Mouse (Mus musculus) midbrain, embryonic 14.5 days (tissue): ENCODE measurements around the gene Tmem35b. TPM values are rescaled to one million over a fixed set of nuclear protein-coding genes. Genes with fewer than 3 reads are reported as not detected.

ENCODE experiments used
- ATAC-seq: fragments of 200-750 bp; cut with Nextera tagmentation; 2 replicates; pipeline ENCODE4 v1.8.0; 2017; ENCODE audit warnings: moderate number of reproducible peaks, moderate library complexity; ENCODE audit not compliant: low FRiP score, low TSS enrichment
- DNase-seq: peaks from one replicate; pipeline ENCODE4 v3.0.0-alpha.2; 2015
- H3K27ac ChIP-seq: fragments of 300-500 bp; sonication (generic); replicated peaks from 2 replicates; pipeline ENCODE4 v1.5.1; 2014; ENCODE audit warnings: mild to moderate bottlenecking, low read depth, low read length, moderate library complexity
- H3K27me3 ChIP-seq: fragments of 300-500 bp; sonication (generic); 2 replicates; pipeline ENCODE4 v1.6.1; 2014; ENCODE audit warnings: low read length, control low read depth, mixed read lengths; ENCODE audit not compliant: control insufficient read depth, insufficient read depth
- H3K36me3 ChIP-seq: fragments of 300-500 bp; sonication (generic); 2 replicates; pipeline ENCODE4 v1.6.1; 2014; ENCODE audit warnings: low read length, control low read depth; ENCODE audit not compliant: control insufficient read depth, insufficient read depth
- H3K4me1 ChIP-seq: fragments of 300-500 bp; sonication (generic); 2 replicates; pipeline ENCODE4 v1.6.1; 2014; ENCODE audit warnings: mild to moderate bottlenecking, antibody characterized with exemption, low read length, control low read depth; ENCODE audit not compliant: control insufficient read depth, insufficient read depth
- H3K4me2 ChIP-seq: fragments of 300-500 bp; sonication (generic); 2 replicates; pipeline ENCODE4 v1.6.1; 2014; ENCODE audit warnings: mild to moderate bottlenecking, low read length, moderate library complexity
- H3K4me3 ChIP-seq: fragments of 300-500 bp; sonication (generic); replicated peaks from 2 replicates; pipeline ENCODE4 v1.5.1; 2014; ENCODE audit warnings: low read depth, low read length
- H3K9ac ChIP-seq: fragments of 300-500 bp; sonication (generic); replicated peaks from 2 replicates; pipeline ENCODE4 v1.6.1; 2014; ENCODE audit warnings: mild to moderate bottlenecking, low read length, moderate library complexity
- H3K9me3 ChIP-seq: fragments of 300-500 bp; sonication (generic); 2 replicates; pipeline ENCODE4 v1.6.1; 2016; ENCODE audit warnings: low read length, control low read depth, mixed read lengths; ENCODE audit not compliant: control insufficient read depth
- WGBS: fragments of 180-500 bp; shearing (Covaris S2); extraction: QIAGEN DNeasy Blood & Tissue Kit; methylation state at CpG from one replicate; pipeline ENCODE4 v1.1.7; 2014; 5-methylcytosine and 5-hydroxymethylcytosine counted together
- polyA plus RNA-seq: library from polyadenylated mRNA; unstranded; fragments of >200 nt; fragmentation: Nextera tagmentation; extraction: Ambion mirVana; gene quantifications from 2 replicates; pipeline ENCODE4 v1.2.1, GENCODE M21; 2014

Tmem35b gene
- polyA plus RNA-seq, 1 experiment from 2014 or later, result 15.7 TPM

GRCm38 (mm10) chr4:127178671-127179070 lies 55.2 kb downstream of the Tmem35b start:
- Histone ChIP-seq H3K9ac (no peak overlapping the region), H3K4me2 (no peak overlapping the region), H3K27ac (no peak overlapping the region), H3K27me3 (no peaks in the 10 kb centered on the region), H3K9me3 (no peaks in the 10 kb centered on the region), H3K4me1 (peaks cover 12% of the 10 kb centered on the region), H3K36me3 (no peaks in the 10 kb centered on the region), H3K4me3 (no peak overlapping the region)
- no peak for DNase-seq
- 50% methylated on average over 9 of the region's 9 CpGs for WGBS
- ATAC-seq, result no peak

Other genes starting within 250 kb of the Tmem35b start
- gene Zmym4, start 155.6 kb upstream of the Tmem35b start, polyA plus RNA-seq, result 33.7 and 37.7 TPM in 2 replicates
- 119 and 131 TPM in 2 replicates for gene Sfpq, start 102.4 kb upstream of the Tmem35b start, polyA plus RNA-seq
- gene Zmym1, start 62.5 kb upstream of the Tmem35b start, polyA plus RNA-seq, result 20.1 and 38.2 TPM in 2 replicates
- 33.4 and 42.8 TPM in 2 replicates for gene Zmym6, start 46.3 kb upstream of the Tmem35b start, polyA plus RNA-seq
- 22.3 and 25.5 TPM in 2 replicates for gene Dlgap3, start 45.5 kb downstream of the Tmem35b start, polyA plus RNA-seq
- gene Smim12, start 120.1 kb downstream of the Tmem35b start, polyA plus RNA-seq, result 43.0 and 52.2 TPM in 2 replicates
- 15.7 and 24.4 TPM in 2 replicates for gene Gja4, start 190.3 kb downstream of the Tmem35b start, polyA plus RNA-seq
- gene Gjb3, start 207.2 kb downstream of the Tmem35b start, polyA plus RNA-seq, result 0.18 and 0.38 TPM in 2 replicates
- not detected in 2 replicates for gene Gjb4, start 230.4 kb downstream of the Tmem35b start, polyA plus RNA-seq
- not detected in 2 replicates for gene Gjb5, start 234.5 kb downstream of the Tmem35b start, polyA plus RNA-seq